Mouse (Mus musculus) thymus, postnatal 4 days (tissue): ENCODE results near the gene Dolpp1.

Experiments
- DNase-seq: peaks from one replicate; pipeline ENCODE4 v3.0.0; 2021

Dolpp1 gene

DNA sequence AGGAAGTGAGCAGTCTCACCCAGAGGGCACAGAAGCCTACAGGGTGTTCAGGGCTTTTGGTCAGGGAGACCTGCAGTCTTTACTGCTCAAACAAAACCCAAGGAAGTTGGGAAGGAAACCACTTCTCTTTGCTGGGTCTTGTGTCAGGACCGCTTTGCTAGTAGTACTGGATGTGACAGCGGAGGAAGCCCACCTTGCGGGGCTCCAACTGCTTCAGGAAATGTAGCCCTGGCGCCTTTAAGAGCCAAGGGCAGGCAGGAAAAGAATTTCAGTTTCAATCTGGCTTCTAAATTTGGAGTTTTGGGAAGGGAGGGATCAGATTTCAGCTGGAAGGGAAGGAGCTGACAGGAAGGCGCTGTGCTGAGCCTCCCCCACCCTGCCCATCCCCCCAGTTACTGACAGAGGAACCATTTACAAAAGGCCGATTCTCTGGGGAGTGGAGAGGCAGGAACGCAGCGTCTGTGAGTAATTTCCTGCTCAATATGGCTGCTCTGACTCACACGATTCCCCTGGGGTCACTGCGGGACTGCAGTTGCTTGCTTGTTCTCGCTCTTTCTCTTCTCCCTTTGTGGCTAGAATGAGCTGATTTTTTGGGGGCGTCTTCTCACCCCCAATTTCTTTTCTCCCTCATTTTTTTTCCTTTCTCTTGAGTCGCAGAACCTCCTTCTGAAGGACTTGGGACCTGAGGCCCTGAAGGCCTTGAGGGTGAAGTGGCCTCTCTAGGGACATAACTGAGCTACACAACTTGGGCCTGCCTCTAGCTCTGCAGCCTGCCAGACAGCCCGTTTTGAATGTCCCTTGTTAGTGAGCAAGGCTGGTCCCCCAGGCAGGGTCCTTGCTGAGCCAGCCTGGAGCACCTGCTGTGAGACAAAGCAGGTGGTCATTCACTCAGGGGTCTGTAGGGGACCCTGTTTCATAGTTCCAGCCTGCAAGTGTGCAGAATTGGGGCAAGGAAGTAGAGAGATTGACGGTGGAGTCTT is 49.8 kb downstream of the Dolpp1 start:
- peak; percentile 53 for DNase-seq

DNA sequence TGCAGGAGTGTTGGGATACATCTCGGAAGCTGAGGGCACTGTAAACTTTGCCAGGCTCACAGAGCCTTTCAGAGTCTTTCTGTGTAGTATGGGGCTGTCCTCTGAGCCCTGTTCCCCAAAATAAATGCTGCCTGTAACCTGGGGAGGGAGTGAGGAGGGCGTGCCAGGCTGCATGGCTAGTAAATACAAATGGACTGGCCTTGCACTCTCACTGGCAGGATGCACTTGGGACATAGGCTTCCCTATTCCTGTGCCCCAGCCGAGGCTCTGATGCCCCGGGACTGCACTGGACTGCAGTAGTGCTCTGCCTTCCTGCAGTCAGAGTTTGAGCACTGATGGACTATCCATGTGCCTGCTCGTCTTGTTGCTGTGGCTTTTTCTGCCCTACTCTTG is 50.4 kb downstream of the Dolpp1 start:
- DNase-seq, result no peak

DNA sequence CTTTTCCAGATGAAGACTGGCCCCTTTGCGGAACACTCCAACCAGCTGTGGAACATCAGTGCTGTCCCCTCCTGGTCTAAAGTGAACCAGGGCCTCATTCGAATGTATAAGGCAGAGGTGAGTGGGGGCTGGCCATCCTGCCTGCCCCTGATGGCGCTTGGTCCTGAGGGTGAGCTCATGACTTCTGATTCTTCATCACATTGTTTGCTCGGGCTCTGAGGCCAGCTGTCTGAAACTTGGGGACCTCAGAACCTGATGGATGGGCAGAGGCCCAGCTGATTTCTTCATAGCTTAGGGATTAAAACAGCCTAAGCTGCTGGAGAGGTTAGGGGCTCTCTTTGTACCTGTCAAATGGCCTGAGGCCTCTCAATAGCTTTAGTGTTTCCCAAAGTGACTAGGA is 51.2 kb downstream of the Dolpp1 start:
- DNase-seq, result no peak

- no peak for DNase-seq
Measured at GRCm38 (mm10) chr2:30444006-30444405, 52.0 kb downstream of the Dolpp1 start.

DNA sequence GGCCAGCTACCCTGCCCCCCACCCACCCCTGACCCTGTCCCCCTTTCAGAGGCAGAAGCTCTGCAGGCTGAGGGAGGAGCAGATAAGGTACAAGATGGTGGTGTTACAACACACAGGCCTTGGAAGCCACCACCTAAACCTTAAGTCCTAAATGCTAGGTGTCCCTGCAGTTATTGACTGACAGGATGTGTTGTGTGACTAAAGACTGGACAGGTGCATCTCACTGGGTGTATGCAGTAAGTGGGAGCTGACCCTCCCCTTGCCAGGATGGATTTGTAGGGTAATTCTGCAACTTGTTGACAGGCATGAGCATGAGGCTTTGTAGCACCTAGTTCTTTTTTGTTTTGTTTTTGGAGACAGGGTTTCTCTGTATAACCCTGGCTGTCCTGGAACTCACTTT is 52.4 kb downstream of the Dolpp1 start:
- DNase-seq, result no peak

DNA sequence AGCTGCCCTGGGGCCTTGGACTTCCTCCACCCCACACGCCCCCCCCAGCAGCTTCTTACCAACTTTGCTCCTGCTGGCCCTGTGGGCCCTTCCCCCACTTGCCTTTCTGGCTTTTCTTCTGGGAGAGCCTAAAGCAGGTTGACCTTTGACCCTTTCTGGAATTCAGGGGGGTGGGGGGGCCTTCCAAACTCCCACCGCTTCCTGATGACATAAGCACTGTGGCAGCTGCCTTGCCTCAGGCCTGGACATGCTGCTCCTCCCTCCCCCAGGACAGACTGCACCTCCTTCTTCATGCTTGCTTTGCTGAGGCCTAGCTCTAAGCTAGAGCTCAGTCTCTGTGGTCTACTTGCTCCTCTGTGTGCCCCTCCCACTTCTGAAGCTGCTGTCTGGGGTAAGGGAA is 53.3 kb downstream of the Dolpp1 start:
- DNase-seq, result no peak

GRCm38 (mm10) chr2:30446891-30447826 is 55.1 kb downstream of the Dolpp1 start:
- DNase-seq, result no peak

DNA sequence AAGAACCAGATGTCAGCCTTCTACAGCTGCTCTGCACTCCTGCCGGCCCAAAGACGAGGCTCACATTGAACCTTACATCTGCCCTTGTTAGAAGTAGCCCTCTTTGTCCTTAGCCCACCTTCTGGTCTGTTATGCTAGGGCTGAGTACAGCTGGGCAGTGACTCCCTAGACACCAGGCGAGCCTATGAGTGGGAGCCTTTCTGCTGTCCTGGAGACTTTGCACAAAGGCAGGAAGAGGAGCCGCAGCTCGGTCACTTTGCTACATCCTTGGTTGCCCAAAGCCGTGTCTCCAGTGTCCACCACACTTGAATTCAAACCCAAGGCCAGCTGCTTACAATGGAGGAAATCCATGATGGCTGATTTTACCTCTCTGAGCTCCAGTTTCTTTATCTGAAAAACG is 56.3 kb downstream of the Dolpp1 start:
- no peak for DNase-seq
